Mouse (Mus musculus) hindbrain, embryonic 11.5 days (tissue): ENCODE results near the gene Gabarap. TPM values are rescaled to one million over a fixed set of nuclear protein-coding genes. Genes with fewer than 3 reads are reported as not detected.
A peak's percentile ranks its signal among the peaks of the same experiment; 100 is the strongest.

Experiments
- ATAC-seq: fragments of 200-750 bp; cut with Nextera tagmentation; 2 replicates; pipeline ENCODE4 v1.8.0; 2017; ENCODE audit warnings: mild to moderate bottlenecking, moderate TSS enrichment, moderate library complexity; ENCODE audit not compliant: low FRiP score
- DNase-seq: peaks from one replicate; pipeline ENCODE4 v3.0.0-alpha.2; 2015; ENCODE audit warnings: low spot score
- H3K27ac ChIP-seq: fragments of 300-500 bp; sonication (generic); 2 replicates; pipeline ENCODE4 v1.5.1; 2014; ENCODE audit warnings: mild to moderate bottlenecking, low read depth, low read length
- H3K27me3 ChIP-seq: fragments of 300-500 bp; sonication (generic); 2 replicates; pipeline ENCODE4 v1.6.1; 2014; ENCODE audit warnings: mild to moderate bottlenecking, low read length, moderate library complexity, mixed read lengths; ENCODE audit not compliant: control insufficient read depth, insufficient read depth
- H3K36me3 ChIP-seq: fragments of 300-500 bp; sonication (generic); 2 replicates; pipeline ENCODE4 v1.6.1; 2014; ENCODE audit warnings: mild to moderate bottlenecking, low read length, moderate library complexity, mixed read lengths; ENCODE audit not compliant: control insufficient read depth, insufficient read depth
- H3K4me1 ChIP-seq: fragments of 300-500 bp; sonication (generic); replicated peaks from 2 replicates; pipeline ENCODE4 v1.6.1; 2014; ENCODE audit warnings: low read length, mixed read lengths; ENCODE audit not compliant: control insufficient read depth, insufficient read depth
- H3K4me2 ChIP-seq: fragments of 300-500 bp; sonication (generic); replicated peaks from 2 replicates; pipeline ENCODE4 v1.6.1; 2014; ENCODE audit warnings: mild to moderate bottlenecking, low read depth, low read length
- H3K4me3 ChIP-seq: fragments of 300-500 bp; sonication (generic); 2 replicates; pipeline ENCODE4 v1.5.1; 2014; ENCODE audit warnings: low read depth, low read length
- H3K9ac ChIP-seq: fragments of 300-500 bp; sonication (generic); 2 replicates; pipeline ENCODE4 v1.6.1; 2014; ENCODE audit warnings: low read depth, low read length
- H3K9me3 ChIP-seq: fragments of 300-500 bp; sonication (generic); 2 replicates; pipeline ENCODE4 v1.6.1; 2016; ENCODE audit warnings: low read length; ENCODE audit not compliant: control insufficient read depth
- WGBS: fragments of 180-500 bp; shearing (Covaris S2); extraction: QIAGEN DNeasy Blood & Tissue Kit; methylation state at CpG from one replicate; pipeline ENCODE4 v1.1.7; 2014; 5-methylcytosine and 5-hydroxymethylcytosine counted together
- polyA plus RNA-seq: library from polyadenylated mRNA; unstranded; fragments of >200 nt; fragmentation: Nextera tagmentation; extraction: Ambion mirVana; gene quantifications from 2 replicates; pipeline ENCODE4 v1.2.1, GENCODE M21; 2014

Gabarap gene
- polyA plus RNA-seq, 1 experiment from 2014 or later = 643 TPM

DNA sequence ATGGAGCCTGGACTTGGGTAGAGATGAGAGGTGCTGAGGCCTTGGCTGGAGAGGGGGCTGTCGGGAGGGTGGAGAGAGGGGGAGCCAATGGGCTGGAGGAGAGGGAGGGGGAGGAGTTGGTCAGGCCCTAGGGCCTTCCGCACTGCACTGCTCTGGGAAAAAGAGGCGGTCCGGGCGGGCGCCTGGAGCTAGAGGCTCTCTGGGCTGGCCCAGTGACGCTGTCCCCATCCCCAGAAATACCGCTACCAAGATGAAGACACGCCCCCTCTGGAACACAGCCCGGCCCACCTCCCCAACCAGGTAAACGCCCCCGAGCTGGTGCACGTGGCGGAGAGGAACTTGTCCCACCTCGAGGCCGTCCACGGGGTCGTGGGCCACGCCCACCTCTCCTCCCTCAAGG lies 35.7 kb downstream of the Gabarap start:
- peaks cover 2% of the 10 kb centered on the region for H3K36me3 ChIP-seq
- H3K4me3 ChIP-seq = peak overlapping the region; percentile 23
- peak overlapping the region; percentile 54 for H3K4me2 ChIP-seq
- H3K4me1 ChIP-seq = peaks cover 40% of the 10 kb centered on the region
- DNase-seq = peak; percentile 64
- H3K27ac ChIP-seq = peak overlapping the region; percentile 6; the same call in 1 of the 2 replicates
- peak overlapping the region; percentile 53 for H3K9ac ChIP-seq
- H3K9me3 ChIP-seq = no peaks in the 10 kb centered on the region
- 3% methylated on average over 19 of the region's 19 CpGs for WGBS
- H3K27me3 ChIP-seq = no peaks in the 10 kb centered on the region
- ATAC-seq = no peak; the same call in 1 of the 2 replicates

DNA sequence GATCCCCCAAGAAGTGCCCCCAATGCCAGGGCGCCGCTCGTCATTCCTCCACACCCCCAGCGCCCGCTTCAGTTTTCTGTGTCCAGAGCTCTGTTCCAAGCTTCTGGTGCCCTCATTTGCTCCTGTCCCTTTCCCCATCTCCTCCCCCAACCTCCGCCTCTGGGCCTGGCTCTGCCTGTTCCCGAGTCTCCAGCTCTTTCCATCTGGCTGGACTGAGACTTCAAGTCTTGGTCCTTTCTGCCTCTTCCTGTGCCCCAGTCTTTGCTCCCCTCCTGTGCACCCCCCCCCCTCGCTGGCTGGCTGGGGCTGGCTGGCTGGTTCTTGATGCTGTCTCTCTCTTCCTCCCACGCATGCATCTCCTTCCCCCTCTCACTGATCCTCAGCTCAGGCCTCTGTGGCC lies 36.5 kb downstream of the Gabarap start:
- Histone ChIP-seq H3K36me3 (peaks cover 6% of the 10 kb centered on the region), H3K4me1 (peaks cover 40% of the 10 kb centered on the region), H3K4me3 (0 out of 2 replicates have a peak overlapping the region, but pooled peaks have one; percentile 6), H3K9me3 (no peaks in the 10 kb centered on the region), H3K27me3 (no peaks in the 10 kb centered on the region), H3K4me2 (peak overlapping the region; percentile 54), H3K9ac (peak overlapping the region; percentile 53; the same call in 1 of the 2 replicates), H3K27ac (peak overlapping the region; percentile 92)
- 40% methylated on average over 9 of the region's 9 CpGs for WGBS
- ATAC-seq (no peak), DNase-seq (no peak)

DNA sequence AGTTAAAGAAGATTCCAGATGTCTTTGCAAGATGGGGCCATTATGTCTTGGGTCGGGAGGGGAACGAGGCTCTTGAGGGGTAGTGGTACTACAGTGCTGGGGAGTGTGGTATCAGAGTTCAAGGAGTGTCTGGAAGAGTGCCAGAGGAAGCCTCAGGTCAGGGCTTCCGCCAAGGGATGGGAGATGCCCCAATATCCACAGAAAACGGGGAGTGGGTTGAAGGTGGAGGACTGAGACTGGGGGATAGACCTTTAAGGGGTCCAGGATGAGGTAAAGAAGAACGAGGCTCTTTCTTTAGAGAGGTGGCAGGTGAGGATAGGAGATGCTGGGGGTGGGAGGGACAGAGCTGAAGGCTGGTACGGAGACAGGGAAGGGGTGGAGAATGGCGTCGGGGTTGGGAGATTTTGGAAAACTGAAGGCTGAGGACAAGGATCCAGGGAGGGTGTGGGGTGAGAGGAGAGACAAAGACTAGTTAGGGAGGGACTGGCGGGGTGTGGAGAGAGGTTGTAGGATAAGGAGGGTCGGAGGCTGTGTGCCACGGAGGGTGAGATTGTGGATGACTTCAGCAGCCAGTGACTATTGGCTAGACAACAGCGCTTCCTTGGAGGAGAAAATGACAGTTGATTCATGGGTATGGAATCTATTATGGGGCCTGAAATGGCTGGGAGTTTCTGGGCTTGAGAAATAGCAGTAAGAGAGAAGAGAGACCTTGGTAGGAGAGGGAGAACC lies 37.6 kb downstream of the Gabarap start:
- 26% methylated on average over 12 of the region's 12 CpGs for WGBS
- ATAC-seq = peak; percentile 19; the same call in 1 of the 2 replicates
- Histone ChIP-seq H3K36me3 (peaks cover 10% of the 10 kb centered on the region), H3K27me3 (no peaks in the 10 kb centered on the region), H3K9me3 (no peaks in the 10 kb centered on the region), H3K4me2 (peak overlapping the region; percentile 58), H3K4me1 (peaks cover 36% of the 10 kb centered on the region), H3K4me3 (peak overlapping the region; percentile 32), H3K27ac (peak overlapping the region; percentile 92), H3K9ac (peak overlapping the region; percentile 57)
- DNase-seq = no peak

DNA sequence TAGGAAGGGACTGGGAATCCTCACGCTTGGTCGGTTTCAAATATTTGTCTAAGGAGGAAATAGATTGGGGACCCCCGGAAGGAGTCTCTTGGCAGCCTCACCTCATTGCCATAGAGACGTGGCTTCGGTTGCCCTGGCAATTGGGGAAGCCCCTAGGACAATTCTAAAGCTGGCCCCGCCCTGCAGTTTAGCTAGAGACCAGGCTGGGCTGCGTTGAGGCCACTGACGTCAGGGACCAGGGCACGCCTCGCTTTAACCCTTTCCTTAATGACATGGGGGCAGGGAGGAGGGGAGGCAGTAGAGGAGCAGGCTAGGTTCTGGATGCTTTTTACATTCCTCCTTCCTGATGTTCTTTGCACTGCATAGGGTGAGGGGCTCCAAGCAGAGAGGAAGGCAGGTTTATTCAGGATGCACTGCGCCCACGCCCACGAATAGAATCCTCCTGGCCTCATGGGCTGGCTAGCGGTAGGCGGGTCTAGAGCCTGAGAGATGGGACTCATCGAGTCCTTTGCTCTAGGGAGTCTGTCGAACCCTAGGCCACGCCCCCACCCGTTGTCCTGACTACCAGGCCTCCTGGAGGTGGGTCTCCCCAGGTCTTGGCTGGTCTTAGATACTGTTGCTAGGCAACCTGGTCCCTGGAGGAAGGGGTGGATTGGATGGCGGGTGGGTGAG lies 38.3 kb downstream of the Gabarap start:
- H3K27me3 ChIP-seq = no peaks in the 10 kb centered on the region
- DNase-seq = peak; percentile 99
- ATAC-seq = peak; percentile 95
- peak overlapping the region; percentile 32 for H3K4me3 ChIP-seq
- H3K4me2 ChIP-seq = peak overlapping the region; percentile 58
- H3K36me3 ChIP-seq = peaks cover 10% of the 10 kb centered on the region
- H3K27ac ChIP-seq = peak overlapping the region; percentile 92
- H3K9me3 ChIP-seq = no peaks in the 10 kb centered on the region
- peaks cover 33% of the 10 kb centered on the region for H3K4me1 ChIP-seq
- WGBS = 2% methylated on average over 20 of the region's 20 CpGs
- peak overlapping the region; percentile 57; the same call in 1 of the 2 replicates for H3K9ac ChIP-seq

DNA sequence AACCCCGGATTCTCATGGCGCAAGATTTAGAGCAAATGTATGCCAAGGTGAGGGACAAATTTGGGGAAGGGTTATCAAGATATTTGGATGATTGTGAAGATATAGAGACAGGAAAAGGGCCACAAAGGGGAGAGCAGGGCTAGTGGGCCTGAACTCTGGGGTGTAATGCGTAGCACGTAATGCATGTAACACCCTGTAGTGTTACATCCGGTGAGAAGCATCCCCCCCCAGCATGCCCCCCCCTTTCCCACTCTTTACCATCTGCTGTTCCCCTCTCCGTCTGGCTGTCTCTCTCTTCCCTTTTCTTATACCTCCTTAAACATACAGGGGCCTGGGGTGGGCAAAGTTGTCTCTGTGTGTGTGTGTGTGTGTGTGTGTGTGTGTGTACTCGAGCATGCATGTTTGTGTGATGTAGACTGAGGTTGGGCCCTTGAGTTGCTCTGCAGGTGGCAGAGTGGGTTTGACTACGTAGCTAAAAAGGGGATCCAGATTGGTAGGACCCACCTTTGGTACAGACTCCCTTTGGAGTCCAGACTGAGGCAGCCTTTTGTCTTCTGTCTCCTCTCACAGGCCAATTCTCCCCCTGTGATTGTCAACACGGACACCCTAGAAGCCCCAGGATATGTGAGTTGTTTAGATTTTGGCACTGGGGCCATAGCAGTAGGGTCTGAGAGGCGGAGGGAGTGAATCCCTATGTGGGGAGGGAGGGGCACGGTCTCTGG lies 39.0 kb downstream of the Gabarap start:
- Histone ChIP-seq H3K27ac (peak overlapping the region; percentile 92), H3K36me3 (peaks cover 10% of the 10 kb centered on the region), H3K4me1 (peaks cover 31% of the 10 kb centered on the region), H3K4me2 (peak overlapping the region; percentile 58), H3K9ac (peak overlapping the region; percentile 57), H3K9me3 (no peaks in the 10 kb centered on the region), H3K4me3 (peak overlapping the region; percentile 32), H3K27me3 (no peaks in the 10 kb centered on the region)
- 31% methylated on average over 11 of the region's 11 CpGs for WGBS
- DNase-seq (no peak), ATAC-seq (peak; percentile 48)

DNA sequence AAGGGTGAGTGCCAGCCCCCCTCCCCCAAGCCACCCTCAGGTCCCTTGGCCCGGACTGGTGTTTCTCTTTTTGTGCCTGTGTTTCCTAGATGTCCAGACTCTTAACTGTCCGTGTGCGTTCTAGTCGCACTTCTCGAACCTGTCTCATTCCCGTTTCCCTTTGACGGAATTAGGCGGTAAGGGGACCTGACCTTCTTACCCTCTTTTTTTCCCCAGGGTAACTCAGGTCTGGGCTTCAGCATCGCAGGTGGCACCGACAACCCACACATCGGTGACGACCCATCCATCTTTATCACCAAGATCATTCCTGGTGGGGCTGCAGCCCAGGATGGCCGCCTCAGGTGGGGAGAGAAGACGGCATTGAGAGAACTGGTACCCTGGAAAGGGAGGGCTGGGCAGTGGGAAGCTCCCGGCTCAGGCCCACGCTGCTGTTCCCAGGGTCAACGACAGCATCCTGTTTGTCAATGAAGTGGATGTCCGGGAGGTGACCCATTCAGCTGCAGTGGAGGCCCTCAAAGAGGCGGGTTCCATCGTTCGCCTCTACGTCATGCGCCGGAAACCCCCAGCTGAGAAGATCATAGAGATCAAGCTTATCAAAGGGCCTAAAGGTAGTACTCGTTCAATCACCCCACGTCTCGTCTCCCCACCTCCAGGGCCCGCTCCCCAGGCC lies 39.8 kb downstream of the Gabarap start:
- H3K9me3 ChIP-seq = no peaks in the 10 kb centered on the region
- DNase-seq (no peak), ATAC-seq (no peak)
- peak overlapping the region; percentile 57 for H3K9ac ChIP-seq
- 92% methylated on average over 28 of the region's 28 CpGs for WGBS
- H3K4me1 ChIP-seq = peaks cover 31% of the 10 kb centered on the region
- peaks cover 10% of the 10 kb centered on the region for H3K36me3 ChIP-seq
- no peaks in the 10 kb centered on the region for H3K27me3 ChIP-seq
- peak overlapping the region; percentile 58 for H3K4me2 ChIP-seq
- peak overlapping the region; percentile 92 for H3K27ac ChIP-seq
- H3K4me3 ChIP-seq = peak overlapping the region; percentile 32

DNA sequence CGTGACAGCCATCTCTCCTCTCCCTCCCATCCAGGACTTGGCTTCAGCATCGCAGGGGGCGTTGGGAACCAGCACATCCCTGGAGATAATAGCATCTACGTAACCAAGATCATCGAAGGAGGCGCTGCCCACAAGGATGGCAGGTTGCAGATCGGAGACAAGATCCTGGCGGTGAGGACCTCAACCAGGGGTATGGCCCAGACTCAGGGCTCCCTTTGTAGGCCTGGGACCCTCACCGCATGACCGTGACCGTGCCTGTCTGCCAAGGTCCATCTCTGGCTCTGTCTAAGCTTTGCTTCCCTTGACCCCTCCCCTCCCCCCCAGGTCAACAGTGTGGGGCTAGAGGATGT lies 40.4 kb downstream of the Gabarap start:
- no peak overlapping the region for H3K4me3 ChIP-seq
- no peak for DNase-seq
- peaks cover 29% of the 10 kb centered on the region for H3K4me1 ChIP-seq
- no peaks in the 10 kb centered on the region for H3K27me3 ChIP-seq
- no peaks in the 10 kb centered on the region for H3K9me3 ChIP-seq
- 98% methylated on average over 11 of the region's 11 CpGs for WGBS
- H3K27ac ChIP-seq = no peak overlapping the region
- no peak overlapping the region for H3K9ac ChIP-seq
- ATAC-seq = no peak
- H3K36me3 ChIP-seq = peaks cover 10% of the 10 kb centered on the region
- H3K4me2 ChIP-seq = no peak overlapping the region

DNA sequence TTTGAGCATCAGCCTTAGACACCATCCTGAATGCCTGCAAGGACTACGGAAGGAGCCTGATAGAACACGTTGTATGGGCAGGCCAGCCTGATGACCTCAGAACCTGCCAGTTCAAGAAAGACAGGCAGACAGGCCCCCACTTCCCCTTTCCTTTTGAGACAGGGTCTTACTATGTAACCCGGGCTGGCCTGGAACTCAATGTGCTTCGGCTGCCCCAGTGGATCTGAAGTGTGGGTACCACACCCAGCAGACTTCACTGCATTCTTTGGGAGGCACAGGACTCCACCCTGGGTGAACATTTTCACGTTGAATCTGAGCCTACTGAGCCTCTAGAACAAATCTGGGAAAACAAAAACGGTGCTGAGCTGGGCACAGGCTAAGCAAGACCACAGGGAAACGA lies 47.2 kb downstream of the Gabarap start:
- H3K9me3 ChIP-seq = no peaks in the 10 kb centered on the region
- WGBS = 82% methylated on average over 7 of the region's 7 CpGs
- 0 out of 2 replicates have a peak, but pooled peaks cover 5% of the 10 kb centered on the region for H3K36me3 ChIP-seq
- no peaks in the 10 kb centered on the region for H3K27me3 ChIP-seq
- no peak overlapping the region for H3K4me2 ChIP-seq
- no peak for DNase-seq
- H3K4me1 ChIP-seq = no peaks in the 10 kb centered on the region
- no peak for ATAC-seq
- H3K9ac ChIP-seq = no peak overlapping the region
- no peak overlapping the region for H3K27ac ChIP-seq
- H3K4me3 ChIP-seq = no peak overlapping the region
